ENCODE assay signal across 9 mouse cellular contexts in genomic region chr6:127974000-127974399, GRCm38 (mm10).
DNase-seq lines count a peak whose midpoint lies in the region; ATAC-seq and TF ChIP-seq lines count a peak whose summit lies in the region.
"Had no signal": no experiment of that assay in that cellular context is flagged by ENCODE, and none has a peak within 500 bp of the region (broad histone marks: within the 10 kb centered on the region; RNA-seq: fewer than 3 reads in every experiment).

No protein-coding gene starts in this region.

- H3K27me3 ChIP-seq in neural tube, embryonic 11.5 days (ENCODE audit: control insufficient read depth, insufficient read depth, low read length) = no peaks in the 10 kb centered on the region
- no peaks in the 10 kb centered on the region for H3K27me3 ChIP-seq in intestine, embryonic 15.5 days (replicated peaks)
- H3K27me3 ChIP-seq in stomach, postnatal 0 days (ENCODE audit: control insufficient read depth, insufficient read depth, low read length) = no peaks in the 10 kb centered on the region
- no peaks in the 10 kb centered on the region for H3K27me3 ChIP-seq in liver, postnatal 0 days (ENCODE audit: insufficient read depth, low read length)

- peak; percentile 34 for DNase-seq in embryo, embryonic 10.5 days (ENCODE audit: low spot score)
- no peak for DNase-seq in embryo, embryonic 10 days (ENCODE audit: low spot score)
- peak; percentile 36 for DNase-seq in neural tube, embryonic 11.5 days (ENCODE audit: low spot score)
- no peak for DNase-seq in neural tube, embryonic 10.5 days (ENCODE audit: extremely low spot score, low spot score)
- no peak for DNase-seq in stomach, postnatal 0 days (ENCODE audit: low spot score)
- no peak for DNase-seq in testis, postnatal 10 days (ENCODE audit: low spot score)
- no peak for DNase-seq in liver, postnatal 0 days
- DNase-seq: heart, adult 2 months had no signal

- H3K4me1 ChIP-seq in neural tube, embryonic 11.5 days (ENCODE audit: control insufficient read depth, insufficient read depth, low read length) = peaks cover 22% of the 10 kb centered on the region
- H3K4me1 ChIP-seq in intestine, embryonic 15.5 days (replicated peaks) = peaks cover 11% of the 10 kb centered on the region; the same call in 1 of the 2 replicates
- no peaks in the 10 kb centered on the region; the same call in 1 of the 2 replicates for H3K4me1 ChIP-seq in stomach, postnatal 0 days (replicated peaks; ENCODE audit: control insufficient read depth, insufficient read depth)
- no peaks in the 10 kb centered on the region for H3K4me1 ChIP-seq in liver, postnatal 0 days (ENCODE audit: insufficient read depth)

- peak; percentile 43 for ATAC-seq in neural tube, embryonic 11.5 days (ENCODE audit: insufficient read depth, low FRiP score, low TSS enrichment)
- 0 out of 2 replicates have a peak, but pooled peaks have one; percentile 18 for ATAC-seq in intestine, embryonic 15.5 days
- peak; percentile 51; the same call in 1 of the 2 replicates for ATAC-seq in stomach, postnatal 0 days (ENCODE audit: low FRiP score, low TSS enrichment)
- no peak for ATAC-seq in liver, postnatal 0 days

- TF ChIP-seq EP300 in stomach, postnatal 0 days (optimal IDR thresholded peaks at IDR 0.05) = no peak
- TF ChIP-seq EP300 in liver, postnatal 0 days (IDR thresholded peaks at IDR 0.05; ENCODE audit: low read depth) = no peak

- TF ChIP-seq CTCF in stomach, postnatal 0 days (IDR thresholded peaks at IDR 0.05; ENCODE audit: low read depth) = no peak
- TF ChIP-seq CTCF in liver, postnatal 0 days (IDR thresholded peaks at IDR 0.05; ENCODE audit: low read depth) = no peak

- peak overlapping the region; percentile 42; the same call in 1 of the 2 replicates for H3K27ac ChIP-seq in neural tube, embryonic 11.5 days (ENCODE audit: low read depth, low read length)
- H3K27ac ChIP-seq in intestine, embryonic 15.5 days = no peak overlapping the region
- H3K27ac ChIP-seq in stomach, postnatal 0 days (replicated peaks) = no peak overlapping the region; the same call in 1 of the 2 replicates
- H3K27ac ChIP-seq in liver, postnatal 0 days (ENCODE audit: low read depth) = no peak overlapping the region
- H3K27ac ChIP-seq: heart, adult 2 months had no signal

- H3K9ac ChIP-seq in neural tube, embryonic 11.5 days (ENCODE audit: low read length) = no peak overlapping the region
- no peak overlapping the region for H3K9ac ChIP-seq in intestine, embryonic 15.5 days
- H3K9ac ChIP-seq in stomach, postnatal 0 days (ENCODE audit: low read length) = no peak overlapping the region
- no peak overlapping the region for H3K9ac ChIP-seq in liver, postnatal 0 days (replicated peaks)

- no peaks in the 10 kb centered on the region for H3K9me3 ChIP-seq in neural tube, embryonic 11.5 days (ENCODE audit: control insufficient read depth, low read length)
- H3K9me3 ChIP-seq in intestine, embryonic 15.5 days = no peaks in the 10 kb centered on the region
- no peaks in the 10 kb centered on the region for H3K9me3 ChIP-seq in stomach, postnatal 0 days (ENCODE audit: control insufficient read depth, low read length)
- no peaks in the 10 kb centered on the region for H3K9me3 ChIP-seq in liver, postnatal 0 days (ENCODE audit: low read length)

- H3K4me3 ChIP-seq in neural tube, embryonic 11.5 days (ENCODE audit: low read depth, low read length) = no peak overlapping the region
- H3K4me3 ChIP-seq in intestine, embryonic 15.5 days (replicated peaks) = no peak overlapping the region
- H3K4me3 ChIP-seq in stomach, postnatal 0 days (ENCODE audit: low read depth, low read length) = no peak overlapping the region
- H3K4me3 ChIP-seq in liver, postnatal 0 days (ENCODE audit: low read depth, low read length) = no peak overlapping the region
- H3K4me3 ChIP-seq: heart, adult 2 months had no signal

- WGBS in neural tube, embryonic 11.5 days = 26% methylated on average over 9 of the region's 9 CpGs
- 37% methylated on average over 9 of the region's 9 CpGs for WGBS in intestine, embryonic 15.5 days
- 34% methylated on average over 9 of the region's 9 CpGs for WGBS in stomach, postnatal 0 days
- WGBS in liver, postnatal 0 days (ENCODE audit: insufficient replicate concordance) = 77% methylated on average over 9 of the region's 9 CpGs

- H3K4me2 ChIP-seq in neural tube, embryonic 11.5 days (ENCODE audit: low read depth) = no peak overlapping the region
- no peak overlapping the region for H3K4me2 ChIP-seq in intestine, embryonic 15.5 days (replicated peaks)
- no peak overlapping the region for H3K4me2 ChIP-seq in stomach, postnatal 0 days (replicated peaks; ENCODE audit: low read depth)
- H3K4me2 ChIP-seq in liver, postnatal 0 days (ENCODE audit: low read depth, low read length) = no peak overlapping the region

- no peaks in the 10 kb centered on the region for H3K36me3 ChIP-seq in neural tube, embryonic 11.5 days (ENCODE audit: control insufficient read depth, insufficient read depth, low read length)
- no peaks in the 10 kb centered on the region for H3K36me3 ChIP-seq in intestine, embryonic 15.5 days
- no peaks in the 10 kb centered on the region for H3K36me3 ChIP-seq in stomach, postnatal 0 days (ENCODE audit: control insufficient read depth, insufficient read depth, low read length)
- no peaks in the 10 kb centered on the region for H3K36me3 ChIP-seq in liver, postnatal 0 days (replicated peaks; ENCODE audit: insufficient read depth, low read length)

Comparison
In these comparisons a context has a peak if more than half of its experiments do, and no peak if none do; other contexts are left out.
1. DNase-seq: peak in embryo, embryonic 10.5 days (single experiment) and neural tube, embryonic 11.5 days (single experiment); none in embryo, embryonic 10 days (single experiment), neural tube, embryonic 10.5 days (single experiment), stomach, postnatal 0 days (single experiment), testis, postnatal 10 days (single experiment) and liver, postnatal 0 days (single experiment).